9 mouse cellular contexts compared by ENCODE assay signal in the genomic region with DNA sequence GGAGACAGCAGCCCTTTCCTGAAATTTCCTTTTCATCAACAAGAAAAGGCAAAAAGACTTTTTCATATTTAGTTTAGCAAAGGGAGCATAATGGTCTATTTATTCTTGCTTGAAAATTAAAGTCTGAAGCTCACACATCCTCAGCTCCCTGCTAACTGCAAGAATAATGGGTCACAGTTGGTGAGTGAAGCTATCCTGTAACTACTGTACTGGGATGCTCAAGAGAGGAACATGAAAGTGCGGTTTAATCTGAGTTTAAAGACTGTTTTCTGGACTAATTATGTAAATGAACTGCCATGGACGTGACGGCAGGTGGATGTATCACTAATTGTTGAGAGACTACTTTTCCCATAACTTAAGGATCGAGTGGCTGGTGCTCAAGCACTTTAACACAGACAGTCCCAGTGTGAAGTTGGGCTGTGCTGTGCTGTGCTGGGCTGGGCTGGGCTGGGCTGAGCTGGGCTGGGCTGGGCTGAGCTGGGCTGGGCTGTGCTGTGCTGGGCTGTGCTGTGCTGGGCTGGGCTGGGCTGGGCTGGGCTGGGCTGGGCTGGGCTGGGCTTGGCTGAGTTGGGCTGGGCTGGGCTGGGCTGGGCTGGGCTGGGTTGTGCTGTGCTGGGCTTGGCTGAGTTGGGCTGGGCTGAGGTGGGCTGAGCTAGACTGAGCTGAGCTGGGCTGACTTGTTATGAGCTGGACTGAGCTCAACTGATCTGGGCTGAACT.
DNase-seq lines count a peak whose midpoint lies in the region; ATAC-seq lines count a peak whose summit lies in the region.
"Had no signal": no experiment of that assay in that cellular context is flagged by ENCODE, and none has a peak within 500 bp of the region (broad histone marks: within the 10 kb centered on the region; RNA-seq: fewer than 3 reads in every experiment).

No protein-coding gene starts in this region.

- WGBS in hindbrain, embryonic 11.5 days = 69% methylated on average over 4 of the region's 4 CpGs

- no peaks in the 10 kb centered on the region for H3K4me1 ChIP-seq in hindbrain, embryonic 11.5 days (replicated peaks; ENCODE audit: control insufficient read depth, insufficient read depth, low read length)

- H3K9ac ChIP-seq in hindbrain, embryonic 11.5 days (ENCODE audit: low read depth, low read length) = no peak overlapping the region

- no peaks in the 10 kb centered on the region for H3K27me3 ChIP-seq in hindbrain, embryonic 11.5 days (ENCODE audit: control insufficient read depth, insufficient read depth, low read length)

- no peaks in the 10 kb centered on the region for H3K9me3 ChIP-seq in hindbrain, embryonic 11.5 days (ENCODE audit: control insufficient read depth, low read length)

- H3K36me3 ChIP-seq in hindbrain, embryonic 11.5 days (ENCODE audit: control insufficient read depth, insufficient read depth, low read length) = no peaks in the 10 kb centered on the region

- H3K27ac ChIP-seq in hindbrain, embryonic 11.5 days (ENCODE audit: low read depth, low read length) = no peak overlapping the region

- no peak overlapping the region for H3K4me3 ChIP-seq in hindbrain, embryonic 11.5 days (ENCODE audit: low read depth, low read length)

- peak; percentile 80 for DNase-seq in NIH3T3 (ENCODE audit: low read depth)
- no peak for DNase-seq in hindbrain, embryonic 11.5 days (ENCODE audit: low spot score)
- DNase-seq in urinary bladder, postnatal 14 days (ENCODE audit: low spot score) = no peak
- DNase-seq in adrenal gland, postnatal 10 days = no peak
- no peak for DNase-seq in kidney, adult 11 months
- DNase-seq: adrenal gland, adult 8-10 months; heart, postnatal 14 days had no signal

- H3K4me2 ChIP-seq in hindbrain, embryonic 11.5 days (replicated peaks; ENCODE audit: low read depth, low read length) = no peak overlapping the region

- peak; percentile 59 for ATAC-seq in common myeloid progenitor, adult 5-6 weeks (replicated peaks; ENCODE audit: low read depth, poor library complexity, severe bottlenecking)
- ATAC-seq in hindbrain, embryonic 11.5 days (ENCODE audit: low FRiP score) = peak; percentile 59
- peak; percentile 71 for ATAC-seq in megakaryocyte progenitor cell, adult 5-6 weeks (replicated peaks; ENCODE audit: poor library complexity)
